Mouse (Mus musculus) cortical plate, adult 2 months (tissue): ENCODE measurements around the gene Vamp2. TPM values are rescaled to one million over a fixed set of nuclear protein-coding genes. Genes with fewer than 3 reads are reported as not detected.
A peak's percentile ranks its signal among the peaks of the same experiment; 100 is the strongest.

ENCODE experiments used
- H3K27ac ChIP-seq: fragments of 200-500 bp; 2 replicates; pipeline ENCODE4 v1.5.1; 2012; ENCODE audit warnings: low read length, control low read depth, inconsistent platforms; ENCODE audit not compliant: insufficient read depth
- H3K4me1 ChIP-seq: fragments of 200-500 bp; 2 replicates; pipeline ENCODE4 v1.6.1; 2011; ENCODE audit warnings: low read length; ENCODE audit not compliant: control insufficient read depth, insufficient read depth
- H3K4me3 ChIP-seq: fragments of 200-500 bp; 2 replicates; pipeline ENCODE4 v1.5.1; 2011; ENCODE audit warnings: mild to moderate bottlenecking, low read length, control low read depth; ENCODE audit not compliant: insufficient read depth
- CTCF ChIP-seq: fragments of 200-500 bp; IDR thresholded peaks from 2 replicates; pipeline ENCODE4 v1.5.1; 2011; ENCODE audit warnings: mild to moderate bottlenecking, control low read depth, low read length; ENCODE audit not compliant: insufficient read depth; ENCODE audit errors: extremely low read depth
- POLR2A ChIP-seq: fragments of 200-500 bp; IDR thresholded peaks from 2 replicates; pipeline ENCODE4 v1.6.1; 2011; ENCODE audit warnings: mild to moderate bottlenecking, low read length, control low read depth; ENCODE audit not compliant: insufficient read depth; ENCODE audit errors: extremely low read depth
- polyA plus RNA-seq: library from polyadenylated mRNA; depleted of rRNA; stranded (reverse); fragments of >200 nt; gene quantifications from 2 replicates; pipeline ENCODE4 v1.2.3, GENCODE M21; 2012

Gene Vamp2
- polyA plus RNA-seq, 1 experiment, result 1,156 TPM

- TF ChIP-seq POLR2A (no peak), CTCF (no peak)
- Histone ChIP-seq H3K4me1 (peaks cover 4% of the 10 kb centered on the region), H3K4me3 (peak overlapping the region; percentile 18; the same call in 1 of the 2 replicates)
These were observed 15.6 kb upstream of the Vamp2 start for GRCm38 (mm10) chr11:69072666-69073064.

DNA sequence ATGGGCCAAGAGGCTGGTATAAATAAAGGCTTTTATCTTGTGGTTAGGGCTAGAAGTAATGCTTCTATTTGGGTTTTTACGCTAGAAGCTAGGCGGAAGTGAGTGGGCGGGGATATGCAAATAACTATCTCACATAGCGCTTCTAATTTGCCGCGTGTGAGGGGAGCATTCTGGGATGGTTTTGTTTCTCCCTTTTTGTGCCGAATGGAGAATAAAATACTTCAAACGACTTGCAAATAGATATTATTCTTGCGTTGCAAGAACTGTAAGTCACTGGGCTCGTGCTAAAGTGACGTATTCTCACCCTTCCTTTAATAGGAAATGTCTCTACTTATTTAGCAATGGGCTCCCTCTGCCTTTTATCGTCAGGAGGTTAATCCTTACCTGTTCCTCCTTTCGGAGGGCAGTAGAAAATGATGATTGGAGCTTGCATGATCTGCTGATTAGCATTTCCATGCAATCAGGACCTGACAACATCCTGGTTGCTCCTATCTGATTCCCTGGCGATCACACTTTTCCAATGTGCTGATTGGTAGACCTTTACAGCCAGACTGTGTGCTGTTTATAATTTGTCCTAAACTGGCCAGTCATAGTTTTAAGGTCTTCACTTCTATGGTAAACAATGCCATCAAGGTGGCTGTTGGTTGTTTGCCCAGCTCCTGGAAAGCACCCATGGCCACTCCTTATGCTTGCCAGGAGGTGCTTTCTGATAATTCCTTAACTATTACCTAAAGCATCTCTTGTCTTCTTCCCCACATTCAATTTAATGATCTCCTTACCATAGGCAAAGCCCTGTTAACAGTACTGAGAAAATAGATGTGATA lies 15.0 kb upstream of the Vamp2 start:
- peaks cover 4% of the 10 kb centered on the region for H3K4me1 ChIP-seq
- TF ChIP-seq CTCF (no peak), POLR2A (peak; percentile 84; the same call in 1 of the 2 replicates)
- peak overlapping the region; percentile 18 for H3K4me3 ChIP-seq
- H3K27ac ChIP-seq, result peak overlapping the region; percentile 99

More at GRCm38 (mm10) chr11:69072666-69073064, 15.6 kb upstream of the Vamp2 start:
- peak overlapping the region; percentile 27; the same call in 1 of the 2 replicates for H3K27ac ChIP-seq

- TF ChIP-seq POLR2A (no peak), CTCF (no peak)
- H3K4me3 ChIP-seq, result no peak overlapping the region
- H3K27ac ChIP-seq, result peak overlapping the region; percentile 58; the same call in 1 of the 2 replicates
- H3K4me1 ChIP-seq, result peaks cover 4% of the 10 kb centered on the region
These were observed 14.1 kb upstream of the Vamp2 start for GRCm38 (mm10) chr11:69073951-69074775.

DNA sequence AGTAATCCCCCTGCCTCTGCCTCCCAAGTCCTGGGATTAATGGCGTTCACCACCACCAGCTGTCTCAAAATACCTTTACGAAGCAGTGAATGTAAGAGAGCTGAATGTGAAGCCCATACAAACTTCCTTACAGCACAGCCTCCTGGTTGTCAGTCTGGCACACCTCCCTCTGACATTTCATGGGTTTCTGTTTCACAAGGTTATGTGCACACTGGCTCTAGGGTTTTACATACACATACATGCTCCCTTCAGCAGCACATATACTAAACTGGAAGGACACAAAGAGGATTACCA lies 13.6 kb upstream of the Vamp2 start:
- Histone ChIP-seq H3K4me3 (no peak overlapping the region), H3K4me1 (peaks cover 4% of the 10 kb centered on the region), H3K27ac (no peak overlapping the region)
- TF ChIP-seq POLR2A (no peak), CTCF (no peak)

- Histone ChIP-seq H3K4me1 (peaks cover 4% of the 10 kb centered on the region), H3K4me3 (no peak overlapping the region), H3K27ac (no peak overlapping the region)
- TF ChIP-seq POLR2A, result no peak
- no peak for TF ChIP-seq CTCF
These were observed 12.4 kb upstream of the Vamp2 start for GRCm38 (mm10) chr11:69075764-69076479.

GRCm38 (mm10) chr11:69076572-69076971 lies 11.7 kb upstream of the Vamp2 start:
- no peak for TF ChIP-seq POLR2A
- TF ChIP-seq CTCF, result no peak
- H3K27ac ChIP-seq, result no peak overlapping the region
- H3K4me3 ChIP-seq, result no peak overlapping the region
- H3K4me1 ChIP-seq, result peaks cover 4% of the 10 kb centered on the region

DNA sequence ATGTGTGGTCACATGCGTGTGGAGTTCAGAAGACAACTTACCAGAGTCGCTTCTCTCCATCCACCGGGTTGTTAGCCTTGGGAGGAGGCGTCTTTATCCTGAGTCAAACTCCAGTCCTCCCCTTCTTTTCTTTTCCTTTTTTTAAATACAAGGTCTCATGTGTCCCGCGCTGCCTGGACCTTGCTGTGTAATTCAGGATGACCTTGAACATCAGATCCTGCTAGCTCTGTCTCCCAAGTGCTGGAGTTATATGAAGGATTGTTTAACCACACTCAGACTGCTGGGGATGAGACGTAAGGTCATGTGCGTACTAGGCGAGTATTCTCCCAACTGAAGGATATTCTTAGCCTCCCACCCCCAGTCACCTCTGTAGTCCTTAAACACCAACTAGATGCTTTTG lies 11.0 kb upstream of the Vamp2 start:
- no peak overlapping the region for H3K4me3 ChIP-seq
- H3K27ac ChIP-seq, result no peak overlapping the region
- H3K4me1 ChIP-seq, result peaks cover 2% of the 10 kb centered on the region
- TF ChIP-seq CTCF, result no peak
- no peak for TF ChIP-seq POLR2A

DNA sequence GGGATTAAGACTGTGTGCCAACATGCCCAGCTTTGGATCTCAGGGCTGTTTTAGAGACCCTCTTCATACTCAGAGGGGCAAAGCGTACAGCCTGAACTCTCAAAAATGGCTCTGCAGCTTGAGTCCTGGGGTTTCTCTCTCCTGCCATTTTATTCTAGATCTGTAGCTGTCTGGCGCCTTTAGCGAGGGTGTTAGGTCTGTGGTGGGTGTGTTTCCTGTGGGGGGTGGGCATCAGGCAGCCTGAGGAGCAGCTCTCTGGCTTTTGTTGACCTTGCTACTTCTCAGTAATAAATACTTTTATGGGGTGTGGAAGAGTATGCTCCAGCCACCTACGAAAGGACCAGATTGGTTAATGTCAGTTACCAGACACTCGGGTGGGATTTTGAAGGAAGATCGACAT lies 10.2 kb upstream of the Vamp2 start:
- H3K4me3 ChIP-seq, result no peak overlapping the region
- no peak overlapping the region for H3K27ac ChIP-seq
- no peak for TF ChIP-seq CTCF
- TF ChIP-seq POLR2A, result no peak
- H3K4me1 ChIP-seq, result peaks cover 2% of the 10 kb centered on the region; the same call in 1 of the 2 replicates

DNA sequence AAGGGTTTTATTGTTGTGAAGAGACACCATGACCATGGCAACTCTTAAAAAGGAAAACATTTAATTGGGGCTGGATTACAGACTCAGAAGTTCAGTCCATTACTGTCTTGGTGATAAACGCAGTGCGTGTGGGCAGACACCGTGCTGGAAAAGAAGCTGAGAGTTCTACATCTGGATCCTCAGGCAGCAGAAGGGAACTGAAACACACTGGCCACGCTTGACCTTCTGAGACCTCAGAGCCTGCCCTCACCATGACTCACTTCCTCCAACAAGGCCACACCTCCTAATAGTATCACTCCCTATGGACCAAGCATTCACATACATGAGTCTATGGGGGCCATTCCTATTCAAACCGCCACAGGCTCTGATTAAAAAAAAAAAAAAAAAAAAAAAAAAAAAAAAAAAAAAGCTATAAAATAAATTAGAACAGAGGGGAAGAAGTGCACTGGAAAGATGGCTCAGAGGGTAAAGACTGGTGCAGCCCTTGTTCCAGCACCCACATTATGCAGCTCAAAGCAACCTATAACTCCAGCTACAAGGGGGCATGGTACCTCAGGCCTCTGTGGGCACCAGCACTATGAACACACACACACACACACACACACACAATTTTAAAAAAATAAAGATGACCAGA lies 9.4 kb upstream of the Vamp2 start:
- H3K4me1 ChIP-seq, result 0 out of 2 replicates have a peak, but pooled peaks cover 2% of the 10 kb centered on the region
- no peak overlapping the region for H3K4me3 ChIP-seq
- H3K27ac ChIP-seq, result no peak overlapping the region
- TF ChIP-seq POLR2A (no peak), CTCF (no peak)
